Mouse (Mus musculus): ENCODE data around the gene Cped1. TPM values are rescaled to one million over a fixed set of nuclear protein-coding genes. Genes with fewer than 3 reads are reported as not detected.

The Cped1 gene
- total RNA-seq, 2 experiments from 2014 or later = 18.0 to 22.8 TPM

- intact Hi-C loops (cut with DNase I) = no loop called here
- no peak for DNase-seq (ENCODE audit: low spot score)
These were observed 7.4 kb downstream of the Cped1 start for GRCm38 (mm10) chr6:21993070-21993469.

GRCm38 (mm10) chr6:21998131-21998530 is 12.4 kb downstream of the Cped1 start:
- intact Hi-C loops (cut with DNase I) = no loop called here
- no peak for DNase-seq (ENCODE audit: low spot score)

GRCm38 (mm10) chr6:21999025-21999424 is 13.3 kb downstream of the Cped1 start:
- no peak for DNase-seq (ENCODE audit: low spot score)

GRCm38 (mm10) chr6:22000086-22000485 is 14.4 kb downstream of the Cped1 start:
- intact Hi-C loops (cut with DNase I) = loop anchor here (2.0 kb wide), 2 partner anchors 13 to 45 kb away; no protein-coding TSS in a partner anchor
- no peak for DNase-seq (ENCODE audit: low spot score)

More at GRCm38 (mm10) chr6:21999025-21999424, 13.3 kb downstream of the Cped1 start:
- intact Hi-C loops (cut with DNase I) = no loop called here

- intact Hi-C loops (cut with DNase I) = loop anchor here (2.0 kb wide), 2 partner anchors 14 to 44 kb away; no protein-coding TSS in a partner anchor
These were observed 15.2 kb downstream of the Cped1 start for GRCm38 (mm10) chr6:22000881-22001280.

GRCm38 (mm10) chr6:22001284-22001916 is 15.7 kb downstream of the Cped1 start:
- DNase-seq (ENCODE audit: low spot score) = peak; percentile 66
- intact Hi-C loops (cut with DNase I) = loop anchor here (2.0 kb wide), 2 partner anchors 15 to 43 kb away; no protein-coding TSS in a partner anchor

More at GRCm38 (mm10) chr6:22000881-22001280, 15.2 kb downstream of the Cped1 start:
- DNase-seq (ENCODE audit: low spot score) = no peak

- intact Hi-C loops (cut with DNase I) = no loop called here
- DNase-seq (ENCODE audit: low spot score) = no peak
These were observed 16.9 kb downstream of the Cped1 start for GRCm38 (mm10) chr6:22002521-22003199.

GRCm38 (mm10) chr6:22003200-22003587 is 17.5 kb downstream of the Cped1 start:
- intact Hi-C loops (cut with DNase I) = no loop called here
- peak; percentile 57 for DNase-seq (ENCODE audit: low spot score)

- intact Hi-C loops (cut with DNase I) = no loop called here
These were observed 18.3 kb downstream of the Cped1 start for GRCm38 (mm10) chr6:22003959-22004543.

GRCm38 (mm10) chr6:22008346-22008745 is 22.6 kb downstream of the Cped1 start:
- no peak for DNase-seq (ENCODE audit: low spot score)
- intact Hi-C loops (cut with DNase I) = no loop called here

More at GRCm38 (mm10) chr6:22003959-22004543, 18.3 kb downstream of the Cped1 start:
- no peak for DNase-seq (ENCODE audit: low spot score)

GRCm38 (mm10) chr6:22010258-22010657 is 24.5 kb downstream of the Cped1 start:
- DNase-seq (ENCODE audit: low spot score) = no peak
- intact Hi-C loops (cut with DNase I) = no loop called here

GRCm38 (mm10) chr6:22010761-22011281 is 25.1 kb downstream of the Cped1 start:
- intact Hi-C loops (cut with DNase I) = no loop called here
- DNase-seq (ENCODE audit: low spot score) = no peak

GRCm38 (mm10) chr6:22011546-22011945 is 25.8 kb downstream of the Cped1 start:
- no peak for DNase-seq (ENCODE audit: low spot score)
- intact Hi-C loops (cut with DNase I) = no loop called here

- DNase-seq (ENCODE audit: low spot score) = no peak
These were observed 26.4 kb downstream of the Cped1 start for GRCm38 (mm10) chr6:22012099-22012498.

GRCm38 (mm10) chr6:22012501-22012900 is 26.8 kb downstream of the Cped1 start:
- intact Hi-C loops (cut with DNase I) = no loop called here
- DNase-seq (ENCODE audit: low spot score) = no peak

More at GRCm38 (mm10) chr6:22012099-22012498, 26.4 kb downstream of the Cped1 start:
- intact Hi-C loops (cut with DNase I) = no loop called here

- no peak for DNase-seq (ENCODE audit: low spot score)
- intact Hi-C loops (cut with DNase I) = no loop called here
These were observed 27.7 kb downstream of the Cped1 start for GRCm38 (mm10) chr6:22013394-22013793.

GRCm38 (mm10) chr6:22014291-22014911 is 28.7 kb downstream of the Cped1 start:
- intact Hi-C loops (cut with DNase I) = no loop called here
- DNase-seq (ENCODE audit: low spot score) = no peak

GRCm38 (mm10) chr6:22017631-22018030 is 31.9 kb downstream of the Cped1 start:
- no peak for DNase-seq (ENCODE audit: low spot score)

GRCm38 (mm10) chr6:22018768-22019445 is 33.2 kb downstream of the Cped1 start:
- intact Hi-C loops (cut with DNase I) = loop anchor here (1.0 kb wide), 1 partner anchor 33 kb away; no protein-coding TSS in a partner anchor
- no peak for DNase-seq (ENCODE audit: low spot score)

More at GRCm38 (mm10) chr6:22017631-22018030, 31.9 kb downstream of the Cped1 start:
- intact Hi-C loops (cut with DNase I) = no loop called here
